Mouse (Mus musculus) heart, embryonic 14.5 days (tissue): ENCODE measurements around the gene Jaml. TPM values are rescaled to one million over a fixed set of nuclear protein-coding genes. Genes with fewer than 3 reads are reported as not detected.

Experiments
- ATAC-seq: fragments of 200-750 bp; cut with Nextera tagmentation; 2 replicates; pipeline ENCODE4 v1.8.0; 2017; ENCODE audit warnings: low read depth, moderate TSS enrichment; ENCODE audit not compliant: insufficient number of reproducible peaks, insufficient read depth, low FRiP score
- H3K27ac ChIP-seq, 2 experiments: fragments of 200-500 bp in 1 of 2; fragments of 300-500 bp in 1 of 2; sonication (generic) in 1 of 2; replicated peaks in 1 of 2; 2 replicates each; pipeline ENCODE4 v1.5.1; 2012 to 2014; ENCODE audit warnings: low read depth in 2 of 2, low read length in 2 of 2, control low read depth in 1 of 2, mild to moderate bottlenecking in 1 of 2, mixed read lengths in 1 of 2; ENCODE audit not compliant: control insufficient read depth in 1 of 2, insufficient read depth in 1 of 2
- H3K27me3 ChIP-seq: fragments of 300-500 bp; sonication (generic); 2 replicates; pipeline ENCODE4 v1.6.1; 2014; ENCODE audit warnings: mild to moderate bottlenecking, low read length, control low read depth; ENCODE audit not compliant: control insufficient read depth, insufficient read depth
- H3K36me3 ChIP-seq: fragments of 300-500 bp; sonication (generic); 2 replicates; pipeline ENCODE4 v1.6.1; 2014; ENCODE audit warnings: mild to moderate bottlenecking, control low read depth, low read length, mixed read lengths; ENCODE audit not compliant: control insufficient read depth, insufficient read depth
- H3K4me1 ChIP-seq, 2 experiments: fragments of 200-500 bp in 1 of 2; fragments of 300-500 bp in 1 of 2; sonication (generic) in 1 of 2; 2 replicates each; pipeline ENCODE4 v1.6.1; 2012 to 2014; ENCODE audit warnings: low read length in 2 of 2, control low read depth in 1 of 2, mixed read lengths in 1 of 2; ENCODE audit not compliant: control insufficient read depth in 2 of 2, insufficient read depth in 2 of 2
- H3K4me2 ChIP-seq: fragments of 300-500 bp; sonication (generic); 2 replicates; pipeline ENCODE4 v1.6.1; 2014; ENCODE audit warnings: mild to moderate bottlenecking, low read length
- H3K4me3 ChIP-seq, 2 experiments: fragments of 200-500 bp in 1 of 2; fragments of 300-500 bp in 1 of 2; sonication (generic) in 1 of 2; 2 replicates each; pipeline ENCODE4 v1.5.1; 2012 to 2014; ENCODE audit warnings: low read length in 2 of 2, mild to moderate bottlenecking in 2 of 2, control low read depth in 1 of 2, low read depth in 1 of 2, moderate library complexity in 1 of 2; ENCODE audit not compliant: control insufficient read depth in 1 of 2, insufficient read depth in 1 of 2
- H3K9ac ChIP-seq: fragments of 300-500 bp; sonication (generic); 2 replicates; pipeline ENCODE4 v1.6.1; 2014; ENCODE audit warnings: mild to moderate bottlenecking, low read length
- H3K9me3 ChIP-seq: fragments of 300-500 bp; sonication (generic); 2 replicates; pipeline ENCODE4 v1.6.1; 2016; ENCODE audit warnings: low read length, control low read depth; ENCODE audit not compliant: control insufficient read depth
- WGBS: fragments of 180-500 bp; shearing (Covaris S2); extraction: QIAGEN DNeasy Blood & Tissue Kit; methylation state at CpG from one replicate; pipeline ENCODE4 v1.1.7; 2014; 5-methylcytosine and 5-hydroxymethylcytosine counted together
- polyA plus RNA-seq: library from polyadenylated mRNA; unstranded; fragments of >200 nt; fragmentation: Nextera tagmentation; extraction: Ambion mirVana; gene quantifications from 2 replicates; pipeline ENCODE4 v1.2.1, GENCODE M21; 2014

Jaml gene
- polyA plus RNA-seq, 1 experiment from 2014 or later = 0.18 TPM

GRCm38 (mm10) chr9:45041131-45041838 is 37.7 kb upstream of the Jaml start:
- Histone ChIP-seq H3K9ac (no peak overlapping the region), H3K4me1 (peaks cover 9 to 11% of the 10 kb centered on the region in 2 experiments), H3K4me3 (no peak overlapping the region), H3K27me3 (peaks cover 74% of the 10 kb centered on the region), H3K4me2 (peak overlapping the region; percentile 27; the same call in 1 of the 2 replicates), H3K27ac (no peak overlapping the region), H3K36me3 (no peaks in the 10 kb centered on the region), H3K9me3 (no peaks in the 10 kb centered on the region)
- 32% methylated on average over 17 of the region's 17 CpGs for WGBS
- no peak for ATAC-seq

DNA sequence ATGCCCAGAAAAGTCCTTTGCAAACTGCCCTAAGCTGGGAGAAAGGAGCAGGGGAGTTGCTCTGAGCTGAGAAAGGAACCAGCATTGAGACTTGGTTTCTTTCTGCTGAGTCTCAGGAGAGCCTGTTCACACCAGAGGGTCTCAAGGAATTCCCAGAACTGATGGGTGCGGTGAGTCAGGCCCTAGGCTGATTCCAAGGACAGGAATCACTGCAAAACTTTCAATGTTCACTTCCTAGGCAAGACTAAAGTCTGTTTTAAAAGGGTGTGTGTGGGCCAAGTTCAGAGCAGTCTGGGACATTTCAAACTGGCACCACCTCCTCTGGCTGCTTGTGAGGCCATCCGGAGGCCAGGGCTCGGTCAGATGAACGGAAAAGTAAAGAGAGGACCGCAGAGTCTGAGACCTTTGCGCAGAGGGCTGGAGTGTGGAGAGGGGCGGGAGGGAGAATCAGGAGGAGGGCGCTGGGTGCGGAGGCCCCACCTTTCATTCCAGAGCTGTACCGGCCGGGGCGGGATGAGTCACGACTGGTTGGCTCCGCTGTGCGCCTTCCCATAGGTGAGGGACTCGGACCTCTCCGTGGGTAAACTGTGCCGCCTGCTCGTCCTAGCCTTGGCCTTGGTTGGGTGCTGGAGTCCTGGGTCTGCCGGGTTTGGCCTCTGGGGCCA is 36.8 kb upstream of the Jaml start:
- Histone ChIP-seq H3K36me3 (no peaks in the 10 kb centered on the region), H3K4me2 (peak overlapping the region; percentile 54), H3K27me3 (peaks cover 74% of the 10 kb centered on the region), H3K4me3 (peak overlapping the region; percentile 13 to 19; a peak in 3 of 4 replicates), H3K9ac (no peak overlapping the region), H3K9me3 (no peaks in the 10 kb centered on the region), H3K4me1 (peaks cover 9 to 11% of the 10 kb centered on the region in 2 experiments), H3K27ac (no peak overlapping the region)
- WGBS = 3% methylated on average over 20 of the region's 20 CpGs
- peak; percentile 50 for ATAC-seq

- WGBS = under 1% methylated on average over 10 of the region's 10 CpGs
- Histone ChIP-seq H3K9me3 (no peaks in the 10 kb centered on the region), H3K27me3 (peaks cover 73% of the 10 kb centered on the region), H3K4me2 (peak overlapping the region; percentile 54), H3K4me3 (peak overlapping the region in 1 of 2 experiments; percentile 13; a peak in 2 of 4 replicates), H3K36me3 (no peaks in the 10 kb centered on the region), H3K9ac (no peak overlapping the region), H3K4me1 (peaks cover 9 to 11% of the 10 kb centered on the region in 2 experiments), H3K27ac (no peak overlapping the region)
- no peak for ATAC-seq
Measured at GRCm38 (mm10) chr9:45042947-45043346, 36.0 kb upstream of the Jaml start.

DNA sequence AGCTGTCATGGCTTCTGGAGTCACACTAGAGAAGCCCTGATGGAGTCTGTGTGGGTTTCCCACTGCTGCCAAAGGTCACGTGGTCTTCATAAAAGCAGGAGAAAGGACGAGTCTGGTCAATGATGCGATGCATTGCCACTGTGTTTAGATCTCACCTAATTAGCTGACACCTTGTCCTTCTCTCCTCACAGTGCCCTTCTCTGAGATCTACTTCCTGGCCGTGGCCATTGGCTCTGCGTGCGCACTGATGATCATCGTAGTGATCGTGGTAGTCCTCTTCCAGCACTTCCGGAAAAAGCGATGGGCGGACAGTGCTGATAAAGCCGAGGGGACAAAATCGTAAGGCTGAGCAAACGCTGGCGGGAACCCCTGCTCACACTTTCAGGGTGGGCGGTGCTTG is 32.0 kb upstream of the Jaml start:
- H3K4me3 ChIP-seq = no peak overlapping the region
- H3K4me1 ChIP-seq = peaks cover 5 to 8% of the 10 kb centered on the region in 2 experiments
- H3K27me3 ChIP-seq = peaks cover 38% of the 10 kb centered on the region
- no peak overlapping the region for H3K27ac ChIP-seq
- no peaks in the 10 kb centered on the region for H3K9me3 ChIP-seq
- no peak for ATAC-seq
- no peak overlapping the region for H3K9ac ChIP-seq
- H3K36me3 ChIP-seq = no peaks in the 10 kb centered on the region
- no peak overlapping the region for H3K4me2 ChIP-seq
- 84% methylated on average over 16 of the region's 16 CpGs for WGBS

DNA sequence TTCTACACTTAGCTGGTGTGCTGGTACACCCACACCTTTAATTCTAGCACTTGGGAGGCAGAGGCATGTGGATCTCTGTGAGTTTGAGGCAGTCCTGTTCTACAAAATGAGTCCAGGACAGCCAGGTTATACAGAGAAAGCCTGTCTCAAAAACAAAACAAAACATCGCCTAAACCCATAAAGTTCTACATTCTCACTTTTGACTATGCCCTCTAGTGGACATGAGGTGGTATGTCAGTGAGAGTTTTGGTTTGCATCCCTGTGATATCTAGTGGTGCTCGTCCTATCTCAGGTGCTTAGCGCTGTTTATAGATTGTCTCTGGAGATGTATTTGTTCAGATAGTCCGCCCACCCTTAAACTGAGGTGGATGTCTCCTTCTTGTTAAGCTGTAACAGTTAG is 30.5 kb upstream of the Jaml start:
- Histone ChIP-seq H3K27me3 (peaks cover 24% of the 10 kb centered on the region), H3K4me2 (no peak overlapping the region), H3K4me3 (no peak overlapping the region), H3K9me3 (no peaks in the 10 kb centered on the region), H3K9ac (no peak overlapping the region), H3K27ac (no peak overlapping the region), H3K36me3 (no peaks in the 10 kb centered on the region), H3K4me1 (no peaks in the 10 kb centered on the region)
- WGBS = 22% methylated on average over 4 of the region's 4 CpGs
- ATAC-seq = no peak

GRCm38 (mm10) chr9:45049731-45050130 is 29.3 kb upstream of the Jaml start:
- Histone ChIP-seq H3K27ac (no peak overlapping the region), H3K9ac (no peak overlapping the region), H3K9me3 (no peaks in the 10 kb centered on the region), H3K4me3 (no peak overlapping the region), H3K4me1 (no peaks in the 10 kb centered on the region), H3K36me3 (no peaks in the 10 kb centered on the region), H3K27me3 (peaks cover 22% of the 10 kb centered on the region), H3K4me2 (no peak overlapping the region)
- no peak for ATAC-seq
- 66% methylated on average over 1 of the region's 1 CpGs for WGBS

DNA sequence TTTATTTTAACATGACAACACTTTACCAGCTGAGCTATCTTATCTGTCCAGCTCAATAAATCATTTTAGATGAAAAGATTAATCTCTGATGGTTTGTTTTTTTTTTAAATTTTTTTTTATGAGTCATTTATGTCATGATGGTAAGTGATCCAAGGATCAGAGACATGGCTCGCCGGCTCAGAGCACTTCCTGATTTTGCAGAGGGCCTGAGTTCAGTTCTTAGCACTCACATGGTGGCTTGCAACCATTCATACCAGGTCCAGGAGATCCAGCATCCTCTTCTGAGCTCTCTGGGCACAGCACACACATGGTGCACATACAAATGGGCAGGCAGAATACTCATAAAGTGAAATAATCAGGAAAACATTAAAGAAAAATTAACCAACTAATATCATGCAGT is 28.7 kb upstream of the Jaml start:
- no peak for ATAC-seq
- 86% methylated on average over 2 of the region's 2 CpGs for WGBS
- peaks cover 17% of the 10 kb centered on the region for H3K27me3 ChIP-seq

More for the DNA sequence above, 28.7 kb upstream of the Jaml start:
- no peak overlapping the region for H3K4me3 ChIP-seq
- H3K4me1 ChIP-seq = no peaks in the 10 kb centered on the region; a peak in 1 of 4 replicates
- no peak overlapping the region for H3K4me2 ChIP-seq
- H3K27ac ChIP-seq = no peak overlapping the region
- H3K9me3 ChIP-seq = no peaks in the 10 kb centered on the region
- no peak overlapping the region for H3K9ac ChIP-seq
- no peaks in the 10 kb centered on the region for H3K36me3 ChIP-seq
